Mouse (Mus musculus): ENCODE results near the gene Ltc4s. TPM values are rescaled to one million over a fixed set of nuclear protein-coding genes. Genes with fewer than 3 reads are reported as not detected.

Gene Ltc4s
- polyA plus RNA-seq, 1 experiment from 2014 or later = 2.1 TPM

DNA sequence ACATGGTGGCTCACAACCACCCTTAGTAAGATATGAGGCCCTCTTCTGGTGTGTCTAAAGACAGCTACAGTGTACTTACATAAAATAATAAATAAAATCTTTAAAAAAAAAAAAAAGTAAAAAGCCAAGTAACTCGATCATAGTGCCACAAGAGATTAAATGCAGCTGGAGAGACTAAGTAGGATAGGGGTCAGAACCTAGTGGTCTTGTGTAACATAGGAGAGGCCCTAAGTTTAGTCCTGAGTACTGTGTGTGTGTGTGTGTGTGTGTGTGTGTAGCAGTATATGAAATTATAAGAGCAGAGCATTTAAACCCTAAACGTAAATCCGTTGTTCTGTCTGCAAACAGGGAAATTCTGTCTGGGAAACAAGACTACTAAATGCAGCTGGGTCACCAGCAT, 46.1 kb downstream of the Ltc4s start:
- DNase-seq (no peak), ATAC-seq (ENCODE audit: insufficient read depth) (no peak)
- Histone ChIP-seq H3K9me3 (ENCODE audit: low read depth, low read length) (no peaks in the 10 kb centered on the region), H3K27ac (ENCODE audit: low read depth) (no peak overlapping the region), H3K27me3 (ENCODE audit: insufficient read depth, low read length) (no peaks in the 10 kb centered on the region), H3K4me3 (ENCODE audit: low read depth, low read length) (no peak overlapping the region), H3K9ac (no peak overlapping the region), H3K4me2 (no peak overlapping the region), H3K4me1 (ENCODE audit: insufficient read depth) (no peaks in the 10 kb centered on the region), H3K36me3 (ENCODE audit: insufficient read depth) (peaks cover 4% of the 10 kb centered on the region)
- 72% methylated on average over 3 of the region's 3 CpGs for WGBS
- no peak for TF ChIP-seq CTCF (IDR thresholded peaks at IDR 0.05; ENCODE audit: low read depth)

DNA sequence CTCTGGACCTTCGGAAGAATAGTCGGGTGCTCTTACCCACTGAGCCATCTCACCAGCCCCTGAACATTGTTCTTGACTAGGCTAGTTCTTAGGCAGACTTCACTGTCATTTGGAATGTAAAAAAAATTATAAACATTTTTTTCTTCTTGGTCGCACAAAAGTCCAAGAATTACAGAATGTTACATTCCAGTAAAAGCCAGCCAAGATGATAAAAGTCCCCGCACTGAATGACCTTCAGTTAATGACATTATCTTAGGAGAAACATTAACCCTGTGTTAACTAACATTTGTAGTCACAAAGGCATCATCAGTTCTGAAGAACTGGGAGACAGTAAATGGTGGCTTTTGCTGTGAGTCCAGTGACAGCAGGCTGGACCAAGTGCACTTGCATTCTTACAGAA, 48.1 kb downstream of the Ltc4s start:
- Histone ChIP-seq H3K9me3 (ENCODE audit: low read depth, low read length) (no peaks in the 10 kb centered on the region), H3K36me3 (ENCODE audit: insufficient read depth) (no peaks in the 10 kb centered on the region), H3K27me3 (ENCODE audit: insufficient read depth, low read length) (no peaks in the 10 kb centered on the region), H3K27ac (ENCODE audit: low read depth) (no peak overlapping the region), H3K4me1 (ENCODE audit: insufficient read depth) (no peaks in the 10 kb centered on the region), H3K9ac (no peak overlapping the region), H3K4me2 (no peak overlapping the region), H3K4me3 (ENCODE audit: low read depth, low read length) (no peak overlapping the region)
- no peak for TF ChIP-seq CTCF (IDR thresholded peaks at IDR 0.05; ENCODE audit: low read depth)
- ATAC-seq (ENCODE audit: insufficient read depth) (no peak), DNase-seq (no peak)
- WGBS = 59% methylated on average over 4 of the region's 4 CpGs

DNA sequence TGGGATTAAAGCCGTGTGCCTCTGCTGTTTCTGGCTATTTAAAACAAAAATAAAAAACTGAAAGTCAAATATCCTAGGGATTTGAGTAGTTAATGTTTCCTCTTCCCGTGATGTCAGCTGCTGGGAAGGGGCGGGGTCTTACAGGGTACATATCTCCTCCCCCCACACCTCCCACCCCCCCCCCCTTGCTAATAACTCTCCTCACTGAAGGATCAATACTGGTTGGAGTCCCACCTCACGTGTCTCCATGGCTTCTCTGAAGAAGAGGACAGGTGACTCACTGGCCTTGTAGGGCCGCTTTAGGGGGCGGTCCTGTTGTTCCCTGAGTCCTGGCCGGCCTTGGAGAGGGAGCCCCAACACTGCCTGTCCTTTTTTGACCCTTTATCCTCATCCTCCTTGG, 49.7 kb downstream of the Ltc4s start:
- Histone ChIP-seq H3K36me3 (ENCODE audit: insufficient read depth) (no peaks in the 10 kb centered on the region), H3K9ac (no peak overlapping the region), H3K4me3 (ENCODE audit: low read depth, low read length) (no peak overlapping the region), H3K27me3 (ENCODE audit: insufficient read depth, low read length) (no peaks in the 10 kb centered on the region), H3K4me1 (ENCODE audit: insufficient read depth) (no peaks in the 10 kb centered on the region), H3K4me2 (no peak overlapping the region), H3K9me3 (ENCODE audit: low read depth, low read length) (no peaks in the 10 kb centered on the region), H3K27ac (ENCODE audit: low read depth) (no peak overlapping the region)
- WGBS = 71% methylated on average over 7 of the region's 7 CpGs
- no peak for ATAC-seq (ENCODE audit: insufficient read depth)
- TF ChIP-seq CTCF (IDR thresholded peaks at IDR 0.05; ENCODE audit: low read depth) = no peak
- DNase-seq = no peak

Small RNAs within 50 kb of the gene (microRNA-seq; reads per million reads assigned to microRNA genes)
- 0.71 reads per million for gene Mir6919 (ENCODE audit: borderline number of aligned reads)

Other genes starting within 250 kb of the Ltc4s start
- 60.7 and 65.3 TPM in 2 replicates for gene Rnf130, start 213.3 kb downstream of the Ltc4s start, polyA plus RNA-seq (2014; fragmentation: Nextera tagmentation; extraction: Ambion mirVana)
- 45.3 and 46.2 TPM in 2 replicates for gene Tbc1d9b, start 107.2 kb downstream of the Ltc4s start, polyA plus RNA-seq (2014; fragmentation: Nextera tagmentation; extraction: Ambion mirVana)
- gene Mrnip, start 64.2 kb downstream of the Ltc4s start, polyA plus RNA-seq (2014; fragmentation: Nextera tagmentation; extraction: Ambion mirVana) = 18.4 and 20.3 TPM in 2 replicates
- gene Sqstm1, start 27.8 kb downstream of the Ltc4s start, polyA plus RNA-seq (2014; fragmentation: Nextera tagmentation; extraction: Ambion mirVana) = 205 and 209 TPM in 2 replicates
- gene Mgat4b, start 27.7 kb downstream of the Ltc4s start, polyA plus RNA-seq (2014; fragmentation: Nextera tagmentation; extraction: Ambion mirVana) = 32.8 and 44.2 TPM in 2 replicates
- gene Maml1, start 53.7 kb upstream of the Ltc4s start, polyA plus RNA-seq (2014; fragmentation: Nextera tagmentation; extraction: Ambion mirVana) = 11.1 and 11.5 TPM in 2 replicates
- 269 and 282 TPM in 2 replicates for gene Canx, start 87.1 kb upstream of the Ltc4s start, polyA plus RNA-seq (2014; fragmentation: Nextera tagmentation; extraction: Ambion mirVana)
- 0.37 and 0.66 TPM in 2 replicates for gene Cby3, start 115.8 kb upstream of the Ltc4s start, polyA plus RNA-seq (2014; fragmentation: Nextera tagmentation; extraction: Ambion mirVana)
- gene Hnrnph1, start 138.4 kb upstream of the Ltc4s start, polyA plus RNA-seq (2014; fragmentation: Nextera tagmentation; extraction: Ambion mirVana) = 573 and 582 TPM in 2 replicates
- gene Rufy1, start 192.5 kb upstream of the Ltc4s start, polyA plus RNA-seq (2014; fragmentation: Nextera tagmentation; extraction: Ambion mirVana) = 24.4 and 25.9 TPM in 2 replicates

All from lung, embryonic 14.5 days (tissue).